Mouse (Mus musculus) thymus, postnatal 25 days (tissue): ENCODE measurements around the gene Grm2.
"Not testable (repeated sequence)": the region's sequence is repeated elsewhere in the genome, so short reads cannot be mapped to it uniquely, and the experiment has no call there.

Experiments
- DNase-seq: peaks from one replicate; pipeline ENCODE4 v3.0.0; 2022

The Grm2 gene

DNA sequence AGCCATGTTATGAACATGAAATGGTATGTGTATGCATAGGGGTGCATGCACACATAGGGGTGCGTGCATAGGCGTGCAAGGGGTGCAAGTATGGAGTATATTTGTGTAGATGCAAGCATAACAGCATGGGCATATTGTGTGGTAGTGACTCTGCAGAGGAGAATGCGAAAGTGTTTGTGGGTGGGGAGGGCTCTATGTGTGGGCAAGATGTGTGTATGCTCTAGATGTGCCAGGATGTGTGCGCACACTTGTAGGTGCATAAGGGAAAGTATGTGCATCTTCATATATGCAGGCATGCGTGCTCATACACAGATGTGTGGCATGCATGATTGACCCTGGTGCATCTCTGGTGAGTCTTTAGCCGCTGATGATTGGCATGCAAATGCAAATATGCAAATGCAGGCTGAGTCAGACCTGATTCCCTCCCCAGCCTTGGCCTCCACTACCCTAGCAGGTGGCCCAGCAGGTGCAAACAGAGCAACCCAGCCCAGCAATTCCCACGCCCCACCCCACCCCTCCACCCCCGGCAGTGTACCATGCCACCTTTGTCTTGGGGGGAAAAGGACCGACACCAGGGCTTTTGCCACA, 10.1 kb downstream of the Grm2 start:
- no peak for DNase-seq

- no peak for DNase-seq
Measured at GRCm38 (mm10) chr9:106643787-106644186, 12.1 kb downstream of the Grm2 start.

GRCm38 (mm10) chr9:106643128-106643527, 12.8 kb downstream of the Grm2 start:
- peak; percentile 81 for DNase-seq

DNA sequence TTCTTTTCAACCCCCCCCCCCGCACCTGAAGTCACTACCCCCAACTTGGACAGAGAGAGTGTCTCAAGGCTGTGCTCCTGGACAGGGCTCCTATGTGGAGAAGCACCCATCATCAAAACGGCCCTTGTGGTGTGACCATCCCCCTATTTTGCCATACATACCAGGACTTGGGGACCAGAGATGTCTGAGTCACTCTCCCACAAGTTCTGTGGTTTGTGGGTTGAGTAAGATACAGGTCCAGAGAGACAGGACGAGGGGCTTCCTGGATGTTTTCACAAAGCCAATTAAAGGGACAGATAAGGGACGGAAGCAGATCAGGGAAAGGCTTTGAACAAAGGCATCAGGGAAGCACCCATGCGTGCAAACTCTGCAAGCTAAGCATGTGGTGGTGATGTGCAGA, 14.5 kb downstream of the Grm2 start:
- DNase-seq, result no peak

- DNase-seq, result no peak
Measured at GRCm38 (mm10) chr9:106638154-106638553, 17.7 kb downstream of the Grm2 start.

- DNase-seq, result no peak
Measured at GRCm38 (mm10) chr9:106632185-106632584, 23.7 kb downstream of the Grm2 start.

DNA sequence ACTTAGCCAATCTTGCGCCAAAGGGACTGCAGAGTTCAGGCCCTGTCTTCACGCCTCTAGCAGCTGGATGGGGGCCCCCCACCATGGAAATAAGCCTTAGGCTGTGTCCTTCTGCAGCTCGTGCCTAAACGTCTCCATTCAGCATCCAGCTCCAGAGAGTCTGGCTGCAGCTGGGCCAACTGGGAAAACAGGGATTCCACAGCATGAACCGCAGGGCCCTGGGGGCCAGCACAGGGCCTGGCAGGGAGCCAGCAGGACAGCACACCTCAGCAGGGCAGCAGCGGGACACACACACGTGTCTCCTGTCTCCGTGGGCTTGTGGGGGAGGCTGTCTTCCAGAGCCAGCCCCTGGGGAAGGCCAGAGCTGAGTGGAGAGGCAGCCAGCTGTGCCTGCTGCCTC, 28.1 kb downstream of the Grm2 start:
- DNase-seq, result not testable (repeated sequence)

GRCm38 (mm10) chr9:106626282-106626681, 29.6 kb downstream of the Grm2 start, which contains the start of gene Iqcf6:
Gene Iqcf6 (plus strand): TSS chr9:106626582.
- DNase-seq, result no peak

DNA sequence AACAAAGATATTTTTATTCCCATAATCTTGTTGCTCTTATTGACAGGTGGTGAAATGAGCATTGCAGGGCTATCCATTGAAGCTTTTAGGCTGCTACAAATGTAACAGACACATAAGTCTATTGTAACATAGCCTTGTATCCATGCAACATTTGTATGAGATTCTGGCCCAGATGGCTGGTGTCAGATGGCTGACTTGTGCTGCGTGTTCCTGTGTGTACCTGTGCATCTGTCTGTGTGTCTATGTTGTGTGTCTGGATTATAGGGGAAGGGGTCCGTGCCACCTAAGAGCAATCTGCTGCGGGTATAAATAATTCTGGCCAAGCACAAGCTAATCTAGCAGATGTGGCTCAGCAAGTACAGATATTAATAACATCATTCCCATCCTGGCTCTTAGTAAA, 38.4 kb downstream of the Grm2 start:
- DNase-seq, result no peak

DNA sequence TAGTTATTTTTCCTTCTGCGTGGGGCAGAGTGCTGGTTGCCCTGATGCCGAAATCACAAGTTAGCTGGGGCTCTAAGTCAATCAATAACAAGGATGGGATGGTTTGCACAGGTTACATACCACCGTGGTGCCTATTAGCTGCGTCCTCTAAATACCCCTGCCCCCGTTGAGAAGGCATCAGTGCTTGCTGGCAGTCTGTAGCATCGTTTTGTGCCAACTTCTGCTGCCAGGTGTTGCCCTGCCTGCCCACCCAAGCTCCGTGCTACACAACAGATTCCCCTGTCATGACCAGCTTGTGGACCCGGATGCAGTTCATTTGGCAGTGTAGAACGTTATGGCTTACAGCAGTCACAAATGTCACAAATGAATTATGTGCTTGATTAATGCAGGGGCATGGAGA, 39.6 kb downstream of the Grm2 start:
- no peak for DNase-seq

- no peak for DNase-seq
Measured at GRCm38 (mm10) chr9:106614616-106615015, 41.3 kb downstream of the Grm2 start.

DNA sequence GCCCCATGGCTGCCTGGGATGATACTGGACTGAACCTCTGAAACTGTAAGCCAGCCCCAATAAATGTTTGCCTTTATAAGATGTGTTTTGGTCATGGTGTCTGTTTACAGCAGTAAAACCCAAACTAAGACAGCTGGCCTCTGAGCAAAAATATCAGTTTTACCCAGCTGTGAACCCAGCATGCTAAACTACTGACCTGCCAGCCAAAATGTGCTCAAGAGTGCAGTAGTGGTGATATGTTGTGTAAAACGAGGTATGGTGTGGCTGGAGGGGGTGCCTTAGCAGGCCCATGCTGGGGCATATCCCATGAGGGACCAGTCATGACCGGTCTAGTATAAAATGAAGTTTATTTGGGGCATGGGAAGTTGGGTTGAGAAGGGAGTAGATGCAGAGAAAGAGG, 41.9 kb downstream of the Grm2 start:
- no peak for DNase-seq

DNA sequence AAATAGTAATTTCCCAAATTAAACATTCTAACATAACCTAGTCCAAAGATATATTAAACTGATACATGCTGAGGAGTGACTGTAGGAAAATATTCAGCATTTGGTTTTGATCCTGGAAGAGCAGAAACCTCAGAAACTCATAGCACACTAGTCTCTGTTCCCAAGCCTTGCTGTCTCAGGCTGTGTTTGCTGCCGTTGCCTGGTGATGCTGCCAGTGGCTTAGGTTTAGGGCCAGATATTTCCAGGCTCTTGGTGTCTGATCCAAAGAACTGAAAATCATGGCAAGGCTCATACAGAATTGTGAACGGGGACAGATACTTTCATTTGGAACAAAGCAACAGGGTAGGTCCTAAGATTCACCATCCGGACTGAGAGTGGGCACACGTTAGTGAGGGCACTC, 45.2 kb downstream of the Grm2 start:
- DNase-seq, result no peak

- peak; percentile 30 for DNase-seq
Measured at GRCm38 (mm10) chr9:106600546-106600945, 55.3 kb downstream of the Grm2 start.

DNA sequence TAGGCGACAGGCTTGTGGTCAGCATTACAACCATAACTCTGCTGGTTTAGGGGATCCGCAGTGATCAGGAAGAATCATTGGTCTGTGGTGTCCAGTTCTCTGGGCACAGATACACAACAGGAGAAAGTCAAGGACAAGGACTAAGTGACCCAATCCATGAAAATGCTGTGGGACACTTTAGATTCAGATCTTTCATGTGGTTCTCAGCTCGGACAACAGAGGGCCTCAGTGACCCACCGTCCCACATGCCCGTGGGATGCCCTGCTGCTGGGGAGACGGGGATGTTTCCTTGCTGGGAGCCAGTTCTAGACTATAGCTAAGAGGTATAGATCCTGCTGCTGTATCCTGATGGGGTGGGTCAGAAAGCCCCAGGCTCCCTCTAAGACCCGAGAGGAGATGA, 57.4 kb downstream of the Grm2 start:
- DNase-seq, result no peak

DNA sequence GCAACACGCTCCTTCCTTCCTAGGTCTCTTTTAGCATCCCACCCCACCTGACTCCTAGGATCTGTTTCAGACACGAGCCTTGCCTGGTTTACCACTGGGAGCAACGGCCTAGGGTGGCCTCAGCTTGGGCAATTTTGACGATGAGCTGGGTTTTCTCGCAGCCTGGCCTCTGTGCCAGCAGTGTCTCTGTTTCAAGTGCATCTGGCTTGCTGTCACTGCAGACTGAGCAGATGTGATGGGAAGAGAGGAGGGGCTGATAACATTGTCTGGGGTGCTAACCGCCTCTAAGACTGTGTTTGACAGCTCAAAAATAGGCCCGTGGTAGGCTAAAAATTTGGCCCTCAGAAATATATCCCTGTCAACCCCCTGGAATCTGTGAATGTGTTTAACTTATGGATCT, 60.0 kb downstream of the Grm2 start:
- no peak for DNase-seq

DNA sequence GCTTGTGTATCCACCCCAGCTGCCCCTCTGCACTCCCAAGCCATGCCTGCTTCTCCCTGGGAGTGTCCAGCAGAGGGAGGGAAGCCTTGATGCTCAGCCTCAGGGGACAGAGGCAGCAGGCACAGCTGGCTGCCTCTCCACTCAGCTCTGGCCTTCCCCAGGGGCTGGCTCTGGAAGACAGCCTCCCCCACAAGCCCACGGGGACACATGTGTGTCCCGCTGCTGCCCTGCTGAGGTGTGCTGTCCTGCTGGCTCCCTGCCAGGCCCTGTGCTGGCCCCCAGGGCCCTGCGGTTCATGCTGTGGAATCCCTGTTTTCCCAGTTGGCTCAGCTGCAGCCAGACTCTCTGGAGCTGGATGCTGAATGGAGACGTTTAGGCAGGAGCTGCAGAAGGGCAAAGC, 60.5 kb downstream of the Grm2 start:
- DNase-seq, result not testable (repeated sequence)
